In genomic region chr2:27354610-27355211, GRCm38 (mm10) we compare ENCODE assay signal across 19 mouse cellular contexts.
DNase-seq lines count a peak whose midpoint lies in the region; ATAC-seq and TF ChIP-seq lines count a peak whose summit lies in the region.
"Had no signal": no experiment of that assay in that cellular context is flagged by ENCODE, and none has a peak within 500 bp of the region (broad histone marks: within the 10 kb centered on the region; RNA-seq: fewer than 3 reads in every experiment).

No protein-coding gene starts in this region.

- peak overlapping the region; percentile 24; the same call in 1 of the 2 replicates for H3K27ac ChIP-seq in hindbrain, embryonic 11.5 days (ENCODE audit: low read depth, low read length)
- H3K27ac ChIP-seq in hindbrain, postnatal 0 days: no peak overlapping the region
- peak overlapping the region; percentile 55 for H3K27ac ChIP-seq in embryonic facial prominence, embryonic 10.5 days (replicated peaks)
- no peak overlapping the region for H3K27ac ChIP-seq in intestine, embryonic 16.5 days (ENCODE audit: low read length)
- H3K27ac ChIP-seq: limb, embryonic 15.5 days had no signal

- DNase-seq in hindbrain, embryonic 11.5 days (ENCODE audit: low spot score): no peak
- no peak for DNase-seq in hindbrain, postnatal 0 days (ENCODE audit: low spot score)
- DNase-seq in B cell, adult 2 months: peak; percentile 54 to 55
- DNase-seq in embryonic facial prominence, embryonic 10.5 days (ENCODE audit: low spot score): no peak
- DNase-seq in layer of hippocampus, postnatal 14 days (ENCODE audit: low spot score in 2 of 2): no peak
- no peak for DNase-seq in thymus, postnatal 10 days (ENCODE audit: low spot score in 2 of 2)
- DNase-seq: adrenal gland, postnatal 36 days; cerebellum, postnatal 25 days; heart, postnatal 36 days; kidney, postnatal 14 days; layer of hippocampus, adult 9-11 months; lung, adult 2 months; retina, postnatal 1 day had no signal

- H3K27me3 ChIP-seq in hindbrain, embryonic 11.5 days (ENCODE audit: control insufficient read depth, insufficient read depth, low read length): no peaks in the 10 kb centered on the region
- no peaks in the 10 kb centered on the region for H3K27me3 ChIP-seq in hindbrain, postnatal 0 days (ENCODE audit: insufficient read depth, low read length)
- H3K27me3 ChIP-seq in embryonic facial prominence, embryonic 10.5 days (replicated peaks; ENCODE audit: low read depth, poor library complexity, severe bottlenecking): no peaks in the 10 kb centered on the region
- H3K27me3 ChIP-seq in intestine, embryonic 16.5 days (replicated peaks; ENCODE audit: control insufficient read depth, insufficient read depth, low read length): no peaks in the 10 kb centered on the region
- H3K27me3 ChIP-seq: limb, embryonic 15.5 days had no signal

- H3K9me3 ChIP-seq in hindbrain, embryonic 11.5 days (ENCODE audit: control insufficient read depth, low read length): no peaks in the 10 kb centered on the region
- no peaks in the 10 kb centered on the region for H3K9me3 ChIP-seq in hindbrain, postnatal 0 days (ENCODE audit: low read length)
- H3K9me3 ChIP-seq in embryonic facial prominence, embryonic 10.5 days: peaks cover 5% of the 10 kb centered on the region; the same call in 1 of the 2 replicates
- H3K9me3 ChIP-seq in intestine, embryonic 16.5 days (ENCODE audit: control insufficient read depth, low read length): peaks cover 3% of the 10 kb centered on the region; the same call in 1 of the 2 replicates
- H3K9me3 ChIP-seq: limb, embryonic 15.5 days had no signal

- H3K9ac ChIP-seq in hindbrain, embryonic 11.5 days (ENCODE audit: low read depth, low read length): no peak overlapping the region
- H3K9ac ChIP-seq in hindbrain, postnatal 0 days (replicated peaks; ENCODE audit: low read length): no peak overlapping the region
- no peak overlapping the region for H3K9ac ChIP-seq in intestine, embryonic 16.5 days (ENCODE audit: low read depth, low read length)
- H3K9ac ChIP-seq: limb, embryonic 15.5 days had no signal

- no peak overlapping the region for H3K4me2 ChIP-seq in hindbrain, embryonic 11.5 days (replicated peaks; ENCODE audit: low read depth, low read length)
- H3K4me2 ChIP-seq in hindbrain, postnatal 0 days (ENCODE audit: low read depth, low read length): no peak overlapping the region
- no peak overlapping the region for H3K4me2 ChIP-seq in intestine, embryonic 16.5 days (ENCODE audit: low read depth, low read length)
- H3K4me2 ChIP-seq: heart, embryonic 11.5 days; limb, embryonic 15.5 days had no signal

- no peaks in the 10 kb centered on the region for H3K36me3 ChIP-seq in hindbrain, embryonic 11.5 days (ENCODE audit: control insufficient read depth, insufficient read depth, low read length)
- H3K36me3 ChIP-seq in hindbrain, postnatal 0 days (ENCODE audit: insufficient read depth, low read length): no peaks in the 10 kb centered on the region
- H3K36me3 ChIP-seq in embryonic facial prominence, embryonic 10.5 days (replicated peaks): peaks cover 20% of the 10 kb centered on the region
- H3K36me3 ChIP-seq in intestine, embryonic 16.5 days (ENCODE audit: control insufficient read depth, insufficient read depth, low read length): peaks cover 4% of the 10 kb centered on the region; the same call in 1 of the 2 replicates
- H3K36me3 ChIP-seq: G1E had no signal

- no peak for ATAC-seq in hindbrain, embryonic 11.5 days (ENCODE audit: low FRiP score)
- ATAC-seq in hindbrain, postnatal 0 days: no peak
- peak; percentile 58 for ATAC-seq in monocyte, adult 5-6 weeks (replicated peaks; ENCODE audit: insufficient number of reproducible peaks, low FRiP score, low TSS enrichment, poor library complexity, severe bottlenecking)
- ATAC-seq in intestine, embryonic 16.5 days: no peak
- ATAC-seq: intestine, postnatal 0 days had no signal

- peaks cover 11% of the 10 kb centered on the region; the same call in 1 of the 2 replicates for H3K4me1 ChIP-seq in hindbrain, embryonic 11.5 days (replicated peaks; ENCODE audit: control insufficient read depth, insufficient read depth, low read length)
- peaks cover 20% of the 10 kb centered on the region; the same call in 1 of the 2 replicates for H3K4me1 ChIP-seq in hindbrain, postnatal 0 days (ENCODE audit: insufficient read depth, low read length)
- H3K4me1 ChIP-seq in embryonic facial prominence, embryonic 10.5 days: peaks cover 44% of the 10 kb centered on the region
- H3K4me1 ChIP-seq in intestine, embryonic 16.5 days (ENCODE audit: control insufficient read depth, insufficient read depth, low read length): peaks cover 7% of the 10 kb centered on the region; the same call in 1 of the 2 replicates

- no peak overlapping the region for H3K4me3 ChIP-seq in hindbrain, embryonic 11.5 days (ENCODE audit: low read depth, low read length)
- H3K4me3 ChIP-seq in hindbrain, postnatal 0 days (ENCODE audit: low read length): no peak overlapping the region
- H3K4me3 ChIP-seq in embryonic facial prominence, embryonic 10.5 days: no peak overlapping the region
- H3K4me3 ChIP-seq in intestine, embryonic 16.5 days (ENCODE audit: low read length): no peak overlapping the region
- H3K4me3 ChIP-seq: limb, embryonic 15.5 days had no signal

- WGBS in hindbrain, embryonic 11.5 days: 74% methylated on average over 6 of the region's 6 CpGs
- WGBS in hindbrain, postnatal 0 days: 70% methylated on average over 6 of the region's 6 CpGs
- 70% methylated on average over 6 of the region's 6 CpGs for WGBS in embryonic facial prominence, embryonic 10.5 days
- 73% methylated on average over 6 of the region's 6 CpGs for WGBS in intestine, embryonic 16.5 days

- TF ChIP-seq CTCF in hindbrain, postnatal 0 days (IDR thresholded peaks at IDR 0.05; ENCODE audit: low read depth): no peak

Comparison
In these comparisons a context has a peak if more than half of its experiments do, and no peak if none do; other contexts are left out.
1. H3K27ac ChIP-seq: peak in hindbrain, embryonic 11.5 days (single experiment) and embryonic facial prominence, embryonic 10.5 days (single experiment); none in hindbrain, postnatal 0 days (single experiment) and intestine, embryonic 16.5 days (single experiment).
2. DNase-seq: peak in B cell, adult 2 months (2 of 2); none in hindbrain, embryonic 11.5 days (single experiment), hindbrain, postnatal 0 days (single experiment), embryonic facial prominence, embryonic 10.5 days (single experiment), layer of hippocampus, postnatal 14 days (0 of 2) and thymus, postnatal 10 days (0 of 2).